Mouse (Mus musculus): Measurements from ENCODE around the gene Tiam1.
"Not testable (repeated sequence)": the region's sequence is repeated elsewhere in the genome, so short reads cannot be mapped to it uniquely, and the experiment has no call there.

The Tiam1 gene

DNA sequence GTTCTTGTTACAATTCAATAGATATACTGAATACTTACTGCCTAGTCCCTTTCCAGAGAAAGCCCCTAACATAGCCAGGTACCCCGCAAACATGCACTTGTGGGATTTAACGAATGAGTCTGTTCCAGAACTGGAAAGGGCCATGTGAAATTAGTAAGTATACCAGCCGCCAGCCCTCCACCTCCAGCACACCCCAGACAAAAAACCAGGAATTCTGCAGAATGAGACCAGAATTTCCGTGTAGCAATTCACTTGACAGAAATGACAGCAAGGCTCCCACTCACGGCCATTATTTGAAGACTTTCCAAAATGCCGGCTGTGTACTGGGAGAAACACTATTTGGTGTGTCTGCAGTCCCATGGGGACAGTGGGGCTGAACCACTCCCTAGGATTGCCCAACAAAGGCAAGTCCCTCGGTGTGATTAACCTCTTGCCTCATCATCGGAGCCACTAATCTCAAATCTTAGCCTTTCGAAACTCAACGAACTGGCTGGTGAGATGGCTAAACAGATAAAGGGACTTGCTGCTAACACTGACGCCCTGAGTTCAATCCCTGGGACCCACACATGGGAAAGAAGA is 30.9 kb downstream of the Tiam1 start:
- peak; percentile 44 to 63 for DNase-seq (ENCODE audit: low spot score in 2 of 2)

- DNase-seq (ENCODE audit: low spot score in 2 of 2) = no peak
Observed at GRCm38 (mm10) chr16:90109500-90109899, 34.1 kb downstream of the Tiam1 start.

DNA sequence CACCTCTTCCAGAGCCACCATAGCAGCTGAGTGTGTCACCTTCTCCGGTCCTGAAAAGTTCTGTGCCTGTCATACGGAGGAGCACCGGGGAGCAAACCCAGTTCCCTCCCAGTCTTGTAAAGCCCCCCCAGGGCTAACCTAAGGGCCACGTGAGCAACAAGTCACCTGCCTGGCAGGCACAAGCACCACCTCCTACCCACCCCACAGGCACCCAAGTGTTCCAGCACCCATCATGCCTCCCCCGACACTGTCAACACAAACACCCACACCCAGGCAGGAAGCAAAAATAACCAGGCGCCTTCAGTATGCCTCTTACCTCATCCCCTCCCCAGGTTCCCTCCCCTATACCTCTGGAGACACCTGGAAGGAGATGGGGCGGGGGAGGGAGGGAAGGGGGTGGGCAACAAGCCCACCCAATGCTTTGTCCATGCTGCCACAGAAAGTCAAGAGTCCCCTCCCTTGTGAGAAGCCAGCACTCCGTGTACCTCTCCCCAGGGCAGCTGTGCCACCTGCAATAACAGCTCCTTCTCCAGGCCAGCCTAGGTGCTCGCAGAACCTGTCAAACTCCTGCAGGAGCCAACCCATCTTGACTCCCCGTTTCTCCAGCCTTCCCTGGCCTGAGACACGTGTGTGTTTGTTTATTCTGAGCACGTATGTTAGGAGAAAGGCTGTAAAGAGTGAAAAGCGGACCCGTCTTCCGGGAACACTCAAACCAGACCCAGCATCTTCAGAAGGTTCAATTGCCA is 38.7 kb downstream of the Tiam1 start:
- DNase-seq (ENCODE audit: low spot score in 2 of 2) = no peak

GRCm38 (mm10) chr16:90103726-90104125 is 39.8 kb downstream of the Tiam1 start:
- DNase-seq (ENCODE audit: low spot score in 2 of 2) = no peak

GRCm38 (mm10) chr16:90102596-90102995 is 41.0 kb downstream of the Tiam1 start:
- no peak for DNase-seq (ENCODE audit: low spot score in 2 of 2)

GRCm38 (mm10) chr16:90098191-90098605 is 45.4 kb downstream of the Tiam1 start:
- no peak for DNase-seq (ENCODE audit: low spot score in 2 of 2)

- DNase-seq (ENCODE audit: low spot score in 2 of 2) = no peak
Observed at GRCm38 (mm10) chr16:90097769-90098168, 45.8 kb downstream of the Tiam1 start.

GRCm38 (mm10) chr16:90096011-90096410 is 47.6 kb downstream of the Tiam1 start:
- no peak for DNase-seq (ENCODE audit: low spot score in 2 of 2)

DNA sequence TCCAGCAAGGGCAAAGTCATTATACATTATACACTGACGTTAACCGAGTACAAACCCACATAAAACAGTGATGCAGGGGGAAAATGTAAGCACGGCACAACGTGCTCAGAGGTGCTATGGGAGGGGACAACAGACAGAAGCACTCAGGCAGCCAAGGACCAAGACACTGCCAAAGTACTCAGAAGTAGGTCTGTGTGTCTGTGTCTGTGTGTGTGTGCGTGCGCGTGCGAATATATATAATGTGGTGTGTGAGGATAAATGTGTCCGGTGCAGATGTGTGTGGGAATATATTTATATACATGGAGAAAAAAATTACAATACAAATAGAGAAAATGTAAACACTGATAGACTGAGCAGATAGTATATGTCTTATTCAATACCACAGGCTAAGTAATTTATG is 50.6 kb downstream of the Tiam1 start:
- no peak for DNase-seq (ENCODE audit: low spot score in 2 of 2)

GRCm38 (mm10) chr16:90091906-90092305 is 51.7 kb downstream of the Tiam1 start:
- no peak for DNase-seq (ENCODE audit: low spot score in 2 of 2)

DNA sequence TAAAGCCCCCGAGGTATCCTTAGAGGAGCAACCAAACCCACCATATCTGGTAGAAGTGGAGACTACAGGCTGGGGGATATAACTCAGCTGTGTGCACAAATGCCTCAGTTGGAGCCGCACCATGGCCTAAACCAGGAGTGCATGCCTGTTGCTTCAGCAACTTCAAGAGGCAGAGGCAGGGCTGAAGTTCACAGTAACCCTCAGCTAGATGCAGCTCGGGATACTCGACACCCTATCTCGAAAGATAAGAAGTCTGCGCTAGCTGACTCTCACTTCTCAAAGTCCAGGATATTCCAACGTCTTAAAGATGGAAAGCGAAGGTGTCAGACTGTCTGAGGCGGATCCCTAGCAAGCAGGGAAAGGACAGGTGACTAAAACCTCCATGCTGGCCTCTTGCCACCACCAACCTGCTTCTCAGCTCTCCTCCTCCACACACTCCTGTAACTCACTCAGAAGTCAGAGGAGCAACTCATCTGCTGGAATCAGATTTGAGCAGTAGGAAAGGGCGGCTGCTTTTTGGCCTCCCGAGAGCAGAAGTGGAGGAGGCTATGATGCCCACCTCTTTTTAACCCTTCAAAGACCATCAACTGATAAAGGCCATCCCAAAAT is 52.4 kb downstream of the Tiam1 start:
- DNase-seq (ENCODE audit: low spot score in 2 of 2) = no peak

- DNase-seq (ENCODE audit: low spot score in 2 of 2) = no peak
Observed at GRCm38 (mm10) chr16:90090368-90090767, 53.2 kb downstream of the Tiam1 start.

GRCm38 (mm10) chr16:90087256-90087655 is 56.3 kb downstream of the Tiam1 start:
- DNase-seq (ENCODE audit: low spot score in 2 of 2) = no peak

GRCm38 (mm10) chr16:90086111-90086510 is 57.5 kb downstream of the Tiam1 start:
- DNase-seq (ENCODE audit: low spot score in 2 of 2) = no peak

- no peak for DNase-seq (ENCODE audit: low spot score in 2 of 2)
Observed at GRCm38 (mm10) chr16:90085580-90085979, 58.0 kb downstream of the Tiam1 start.

GRCm38 (mm10) chr16:90081125-90081524 is 62.4 kb downstream of the Tiam1 start:
- DNase-seq (ENCODE audit: low spot score in 2 of 2) = peak; percentile 12 to 16

- DNase-seq (ENCODE audit: low spot score in 2 of 2) = no peak
Observed at GRCm38 (mm10) chr16:90078806-90079381, 64.7 kb downstream of the Tiam1 start.

GRCm38 (mm10) chr16:90073510-90073909 is 70.1 kb downstream of the Tiam1 start:
- no peak for DNase-seq (ENCODE audit: low spot score in 2 of 2)

DNA sequence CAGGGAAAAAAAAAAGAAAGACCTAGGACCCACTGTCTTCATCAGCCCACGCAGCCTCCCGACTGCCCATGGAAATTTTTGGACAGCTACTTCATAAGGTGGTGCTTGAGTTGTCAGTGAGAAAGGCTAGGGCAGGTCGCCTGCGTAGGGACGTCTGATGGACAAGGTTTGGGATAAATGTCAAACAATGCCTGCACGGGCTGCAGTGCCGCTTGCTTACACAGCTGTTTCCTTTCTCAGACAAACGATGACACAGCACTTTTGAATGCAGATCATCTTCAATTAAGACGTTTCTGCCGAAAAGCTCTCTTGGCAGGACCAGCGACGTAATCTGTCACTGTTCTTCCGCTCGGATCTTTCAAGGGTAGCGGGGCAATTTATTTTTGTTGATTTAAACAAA is 70.9 kb downstream of the Tiam1 start:
- DNase-seq (ENCODE audit: low spot score in 2 of 2) = peak in 1 of 2 experiments; percentile 29

- DNase-seq (ENCODE audit: low spot score in 2 of 2) = not testable (repeated sequence)
Observed at GRCm38 (mm10) chr16:90071125-90071524, 72.4 kb downstream of the Tiam1 start.

- no peak for DNase-seq (ENCODE audit: low spot score in 2 of 2)
Observed at GRCm38 (mm10) chr16:90070104-90070503, 73.5 kb downstream of the Tiam1 start.

GRCm38 (mm10) chr16:90069197-90069596 is 74.4 kb downstream of the Tiam1 start:
- no peak for DNase-seq (ENCODE audit: low spot score in 2 of 2)

Data from heart, adult 9 months (tissue).